Mouse (Mus musculus): ENCODE data around the gene Nrsn1.
"Not testable (repeated sequence)": the region's sequence is repeated elsewhere in the genome, so short reads cannot be mapped to it uniquely, and the experiment has no call there.

GRCm38 (mm10) chr13:25270402-25270801 lies at the start of gene Nrsn1:
- TF ChIP-seq CTCF (IDR thresholded peaks at IDR 0.05; ENCODE audit: low read depth); EP300 (optimal IDR thresholded peaks at IDR 0.05): not testable (repeated sequence)
